Mouse (Mus musculus): ENCODE measurements around the gene Zbtb49.
A peak's percentile ranks its signal among the peaks of the same experiment; 100 is the strongest.

Gene Zbtb49

DNA sequence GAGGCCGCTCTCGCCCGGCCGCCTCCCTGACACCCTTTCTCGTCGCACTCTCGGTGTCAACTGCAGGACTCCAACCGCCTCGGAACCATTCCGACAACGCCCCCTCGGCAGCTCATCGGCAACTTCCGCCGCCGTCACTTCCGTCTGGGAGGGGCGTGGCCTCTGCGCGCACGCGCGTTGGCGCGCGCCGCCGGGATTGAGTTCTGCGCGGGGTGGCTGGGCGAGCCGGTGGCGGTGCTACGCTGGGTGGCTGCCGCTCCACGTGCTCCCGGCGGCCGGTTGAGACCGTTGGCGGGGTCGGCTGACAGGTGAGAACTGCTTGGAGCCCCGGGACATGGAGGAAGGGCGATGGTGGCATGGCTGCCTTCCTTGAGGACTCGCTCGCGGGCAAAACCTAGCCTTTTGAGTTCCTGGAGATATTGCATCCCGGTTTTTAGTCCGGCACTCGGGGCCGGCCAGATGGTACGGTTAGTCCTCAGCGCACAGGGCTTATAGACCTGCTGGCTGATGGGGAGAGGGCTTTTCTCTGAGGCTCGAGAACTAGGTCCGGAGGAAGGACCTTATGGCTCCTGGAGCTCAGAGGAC, at the start of gene Zbtb49, which contains the start of gene Lyar:
TSS of gene Zbtb49 (minus strand) at position 130 of the 585 bp plus-strand sequence.
TSS of gene Lyar (plus strand) at position 143 of the 585 bp plus-strand sequence.
- Histone ChIP-seq H3K36me3 (ENCODE audit: insufficient read depth, low read length) (peaks cover 55% of the 10 kb centered on the region), H3K4me3 (replicated peaks; ENCODE audit: low read length) (peak within 1 kb of the TSS; percentile 99), H3K9me3 (ENCODE audit: low read length) (no peaks in the 10 kb centered on the region), H3K4me1 (replicated peaks; ENCODE audit: low read depth, low read length) (peaks cover 44% of the 10 kb centered on the region), H3K27me3 (ENCODE audit: insufficient read depth, low read length) (no peaks in the 10 kb centered on the region)
- TF ChIP-seq CTCF (conservative IDR thresholded peaks at IDR 0.05; ENCODE audit: low read length) (no peak), NANOG (IDR thresholded peaks at IDR 0.05; ENCODE audit: borderline replicate concordance, low read length) (no peak), POU5F1 (IDR thresholded peaks at IDR 0.05; ENCODE audit: borderline replicate concordance, low read length) (no peak)

DNA sequence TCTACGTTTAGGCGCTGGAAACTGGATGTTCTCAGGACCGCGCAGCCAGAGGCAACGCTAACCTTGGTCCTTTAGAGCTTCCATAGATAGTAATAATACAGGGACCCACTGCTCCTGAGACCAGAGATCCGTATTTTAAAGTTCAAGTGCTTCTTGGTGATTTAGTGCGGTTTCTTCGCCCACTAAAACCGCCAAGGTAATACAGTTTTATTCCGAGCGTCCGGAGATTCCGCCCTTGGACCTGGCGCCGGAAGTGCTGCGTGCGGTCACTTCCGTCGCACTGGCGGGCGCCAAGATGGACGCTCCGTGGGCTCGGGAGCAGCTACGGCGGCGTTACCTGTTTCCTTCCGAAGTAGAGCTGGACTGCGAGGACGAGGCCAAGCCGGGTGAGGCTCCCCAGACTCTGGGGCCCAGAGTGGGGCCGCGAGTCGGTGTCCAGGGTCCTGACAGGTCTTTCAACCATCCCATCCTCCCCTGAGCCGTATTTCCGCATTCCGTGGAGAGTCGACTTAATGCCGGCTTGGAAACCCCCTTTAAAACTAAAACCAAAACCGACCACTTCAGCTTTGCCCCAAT, 39.9 kb upstream of the Zbtb49 start, which contains the start of gene Tmem128:
TSS of gene Tmem128 (plus strand) at position 79 of the 576 bp plus-strand sequence.
- H3K27me3 ChIP-seq (ENCODE audit: insufficient read depth, low read length): no peaks in the 10 kb centered on the region
- peak within 1 kb of the TSS; percentile 86 for H3K4me3 ChIP-seq (replicated peaks; ENCODE audit: low read length)
- TF ChIP-seq POU5F1 (IDR thresholded peaks at IDR 0.05; ENCODE audit: borderline replicate concordance, low read length) (no peak), NANOG (IDR thresholded peaks at IDR 0.05; ENCODE audit: borderline replicate concordance, low read length) (no peak), CTCF (conservative IDR thresholded peaks at IDR 0.05; ENCODE audit: low read length) (no peak)
- H3K9me3 ChIP-seq (ENCODE audit: low read length): no peaks in the 10 kb centered on the region
- H3K4me1 ChIP-seq (replicated peaks; ENCODE audit: low read depth, low read length): peaks cover 13% of the 10 kb centered on the region
- H3K36me3 ChIP-seq (ENCODE audit: insufficient read depth, low read length): peaks cover 20% of the 10 kb centered on the region

DNA sequence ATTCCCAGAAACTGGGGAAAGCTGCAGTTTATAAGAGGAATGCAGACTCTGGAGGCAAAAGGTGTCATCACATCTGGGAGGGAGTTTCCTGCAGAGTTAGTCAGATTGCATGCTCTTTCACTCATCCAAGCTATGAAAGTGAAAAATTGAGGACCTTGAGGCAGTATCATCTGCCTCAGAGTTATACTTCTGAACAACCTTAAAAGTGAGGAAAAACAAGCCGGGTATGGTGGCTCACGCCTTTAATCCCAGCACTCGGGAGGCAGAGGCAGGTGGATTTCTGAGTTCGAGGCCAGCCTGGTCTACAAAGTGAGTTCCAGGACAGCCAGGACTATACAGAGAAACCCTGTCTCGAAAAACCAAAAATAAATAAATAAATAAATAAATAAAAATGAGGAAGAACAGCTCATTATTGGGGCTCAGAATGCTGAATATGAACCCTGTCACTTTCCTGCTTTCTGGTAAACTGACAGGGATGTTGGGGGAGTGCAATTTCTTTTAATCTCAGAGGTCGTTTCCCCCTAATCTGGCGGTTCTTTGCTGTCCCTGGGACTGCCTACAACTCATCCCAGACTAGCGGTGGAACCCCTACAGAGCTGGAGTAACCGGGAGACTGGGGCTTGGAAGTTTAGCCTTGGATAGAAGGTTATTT, 39.3 kb upstream of the Zbtb49 start:
- no peaks in the 10 kb centered on the region for H3K27me3 ChIP-seq (ENCODE audit: insufficient read depth, low read length)
- peaks cover 13% of the 10 kb centered on the region for H3K4me1 ChIP-seq (replicated peaks; ENCODE audit: low read depth, low read length)
- no peaks in the 10 kb centered on the region for H3K9me3 ChIP-seq (ENCODE audit: low read length)
- no peak for TF ChIP-seq CTCF (conservative IDR thresholded peaks at IDR 0.05; ENCODE audit: low read length)
- TF ChIP-seq POU5F1 (IDR thresholded peaks at IDR 0.05; ENCODE audit: borderline replicate concordance, low read length): no peak
- TF ChIP-seq NANOG (IDR thresholded peaks at IDR 0.05; ENCODE audit: borderline replicate concordance, low read length): no peak
- peak overlapping the region; percentile 86 for H3K4me3 ChIP-seq (replicated peaks; ENCODE audit: low read length)
- H3K36me3 ChIP-seq (ENCODE audit: insufficient read depth, low read length): peaks cover 14% of the 10 kb centered on the region

DNA sequence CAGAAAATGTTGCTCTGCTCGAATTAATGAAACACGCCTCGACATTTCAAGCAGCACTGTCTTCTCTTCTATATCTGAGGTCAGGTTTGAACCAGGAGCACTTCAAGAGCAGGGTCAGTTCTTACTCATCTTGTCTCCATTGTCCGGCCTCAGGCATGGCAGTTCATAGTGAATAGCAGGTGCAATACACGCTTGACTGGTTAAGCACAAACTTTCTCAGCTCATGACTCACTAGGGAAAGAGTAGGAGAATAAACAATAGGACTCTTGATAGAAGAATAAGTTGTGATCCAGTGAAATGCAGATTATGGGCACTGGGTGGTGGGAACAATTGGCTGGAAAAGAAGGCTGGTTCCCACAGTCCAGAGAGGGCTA, 38.5 kb upstream of the Zbtb49 start:
- TF ChIP-seq CTCF (conservative IDR thresholded peaks at IDR 0.05; ENCODE audit: low read length): no peak
- peaks cover 13% of the 10 kb centered on the region for H3K4me1 ChIP-seq (replicated peaks; ENCODE audit: low read depth, low read length)

DNA sequence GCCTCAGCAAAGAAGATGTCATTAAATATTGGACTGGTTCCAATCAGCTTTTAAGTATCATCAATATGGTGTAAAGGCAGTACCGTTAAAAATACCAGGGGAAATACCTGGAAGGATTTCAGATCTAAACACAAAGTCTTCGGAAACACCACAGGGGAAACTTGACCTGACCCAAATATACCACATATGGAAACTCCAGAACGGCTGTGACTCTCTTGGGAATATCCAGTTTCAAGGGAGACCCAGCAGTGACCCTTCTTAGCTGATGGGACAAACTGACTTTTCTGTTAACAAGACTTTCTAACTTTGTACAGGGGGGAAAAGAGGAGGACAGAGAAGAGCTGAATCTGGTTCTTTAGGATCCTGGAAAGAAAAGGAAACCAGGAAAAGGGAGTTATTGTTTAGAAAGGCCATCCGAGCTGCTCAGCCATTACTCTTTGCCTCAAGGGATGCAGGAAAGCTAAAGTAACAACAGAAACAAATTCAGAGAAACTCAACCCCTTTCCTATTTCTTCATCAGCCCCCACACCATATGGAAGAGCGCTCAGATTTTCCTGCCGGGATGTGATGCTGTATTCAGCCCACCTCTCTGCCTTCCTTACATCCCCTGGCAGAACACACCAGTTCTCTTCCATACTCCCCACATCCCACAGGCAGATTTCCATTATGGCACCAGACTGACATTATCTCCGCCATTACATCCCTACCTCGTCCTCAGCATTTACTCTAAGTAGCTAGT, 37.9 kb upstream of the Zbtb49 start:
- no peaks in the 10 kb centered on the region for H3K27me3 ChIP-seq (ENCODE audit: insufficient read depth, low read length)
- H3K9me3 ChIP-seq (ENCODE audit: low read length): no peaks in the 10 kb centered on the region
- peaks cover 11% of the 10 kb centered on the region for H3K4me1 ChIP-seq (replicated peaks; ENCODE audit: low read depth, low read length)
- no peak overlapping the region for H3K4me3 ChIP-seq (replicated peaks; ENCODE audit: low read length)
- peaks cover 6% of the 10 kb centered on the region for H3K36me3 ChIP-seq (ENCODE audit: insufficient read depth, low read length)
- no peak for TF ChIP-seq NANOG (IDR thresholded peaks at IDR 0.05; ENCODE audit: borderline replicate concordance, low read length)
- TF ChIP-seq POU5F1 (IDR thresholded peaks at IDR 0.05; ENCODE audit: borderline replicate concordance, low read length): no peak
- TF ChIP-seq CTCF (conservative IDR thresholded peaks at IDR 0.05; ENCODE audit: low read length): no peak

More for the DNA sequence above, 38.5 kb upstream of the Zbtb49 start:
- no peaks in the 10 kb centered on the region for H3K27me3 ChIP-seq (ENCODE audit: insufficient read depth, low read length)
- H3K36me3 ChIP-seq (ENCODE audit: insufficient read depth, low read length): peaks cover 9% of the 10 kb centered on the region
- no peak overlapping the region for H3K4me3 ChIP-seq (replicated peaks; ENCODE audit: low read length)
- no peaks in the 10 kb centered on the region for H3K9me3 ChIP-seq (ENCODE audit: low read length)

DNA sequence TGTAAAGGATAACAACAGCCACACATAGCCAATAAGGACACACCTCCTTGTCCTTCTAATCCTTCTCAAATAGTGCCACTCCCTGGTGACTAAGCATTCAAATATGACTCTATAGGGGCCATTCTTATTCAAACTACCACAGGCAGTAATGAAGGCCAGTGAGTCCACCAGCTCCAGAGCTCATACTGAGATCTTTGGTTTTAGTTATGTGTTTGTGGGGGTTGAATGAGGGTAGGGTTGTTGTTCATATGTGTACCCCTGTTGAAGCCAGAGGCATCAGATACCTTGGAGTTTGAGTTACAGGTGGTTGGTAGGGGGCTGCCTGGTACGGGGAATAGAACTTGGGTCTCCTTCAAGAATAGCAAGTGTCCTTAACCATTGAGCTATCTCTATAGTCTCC, 36.3 kb upstream of the Zbtb49 start:
- TF ChIP-seq POU5F1 (IDR thresholded peaks at IDR 0.05; ENCODE audit: borderline replicate concordance, low read length): no peak
- TF ChIP-seq NANOG (IDR thresholded peaks at IDR 0.05; ENCODE audit: borderline replicate concordance, low read length): no peak
- no peak for TF ChIP-seq CTCF (conservative IDR thresholded peaks at IDR 0.05; ENCODE audit: low read length)
- Histone ChIP-seq H3K27me3 (ENCODE audit: insufficient read depth, low read length) (no peaks in the 10 kb centered on the region), H3K36me3 (ENCODE audit: insufficient read depth, low read length) (no peaks in the 10 kb centered on the region), H3K9me3 (ENCODE audit: low read length) (no peaks in the 10 kb centered on the region), H3K4me1 (replicated peaks; ENCODE audit: low read depth, low read length) (0 out of 2 replicates have a peak, but pooled peaks cover 5% of the 10 kb centered on the region), H3K4me3 (replicated peaks; ENCODE audit: low read length) (no peak overlapping the region)

DNA sequence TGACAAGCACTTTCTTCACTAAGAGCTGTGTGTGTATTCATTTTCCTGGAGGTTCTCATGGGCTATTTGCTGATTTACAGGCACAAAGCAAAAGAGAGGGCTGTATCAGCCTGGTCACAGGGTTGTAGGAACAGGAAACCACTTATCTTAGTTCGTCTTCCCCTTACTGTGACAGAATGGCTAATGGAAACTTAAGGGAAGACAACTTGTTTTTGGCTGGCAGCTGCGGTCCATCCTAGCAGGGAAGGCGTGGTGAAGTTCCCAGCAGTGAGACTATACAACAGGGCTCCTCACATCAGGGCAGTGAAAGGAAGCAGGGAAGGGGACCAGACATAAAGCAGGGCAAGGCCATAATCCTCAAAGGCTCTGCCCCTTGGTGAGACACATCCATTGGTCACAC, 35.4 kb upstream of the Zbtb49 start:
- Histone ChIP-seq H3K27me3 (ENCODE audit: insufficient read depth, low read length) (no peaks in the 10 kb centered on the region), H3K9me3 (ENCODE audit: low read length) (no peaks in the 10 kb centered on the region), H3K36me3 (ENCODE audit: insufficient read depth, low read length) (no peaks in the 10 kb centered on the region), H3K4me1 (replicated peaks; ENCODE audit: low read depth, low read length) (0 out of 2 replicates have a peak, but pooled peaks cover 1% of the 10 kb centered on the region), H3K4me3 (replicated peaks; ENCODE audit: low read length) (no peak overlapping the region)
- TF ChIP-seq NANOG (IDR thresholded peaks at IDR 0.05; ENCODE audit: borderline replicate concordance, low read length): no peak
- no peak for TF ChIP-seq POU5F1 (IDR thresholded peaks at IDR 0.05; ENCODE audit: borderline replicate concordance, low read length)
- no peak for TF ChIP-seq CTCF (conservative IDR thresholded peaks at IDR 0.05; ENCODE audit: low read length)

DNA sequence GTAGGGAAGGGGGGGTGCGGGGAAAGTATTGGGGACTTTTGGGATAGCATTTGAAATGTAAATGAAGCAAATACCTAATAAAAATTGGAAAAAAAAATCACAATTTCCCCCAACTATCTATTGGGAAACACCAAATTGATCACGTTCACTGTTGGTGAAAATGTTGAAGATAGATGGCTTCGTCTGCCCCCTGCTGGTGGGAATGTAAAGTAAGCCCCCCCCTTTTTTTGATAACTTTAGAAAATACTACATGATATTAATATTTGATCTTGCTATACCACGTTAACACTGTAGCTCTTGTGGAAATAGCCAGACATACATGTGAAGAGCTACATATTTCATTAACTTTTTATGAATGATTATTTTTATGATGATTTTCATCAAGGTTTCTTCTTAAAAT, 34.9 kb upstream of the Zbtb49 start:
- H3K27me3 ChIP-seq (ENCODE audit: insufficient read depth, low read length): no peaks in the 10 kb centered on the region
- H3K9me3 ChIP-seq (ENCODE audit: low read length): no peaks in the 10 kb centered on the region
- H3K4me1 ChIP-seq (replicated peaks; ENCODE audit: low read depth, low read length): no peaks in the 10 kb centered on the region
- peak; percentile 51 for TF ChIP-seq CTCF (conservative IDR thresholded peaks at IDR 0.05; ENCODE audit: low read length)
- no peak for TF ChIP-seq POU5F1 (IDR thresholded peaks at IDR 0.05; ENCODE audit: borderline replicate concordance, low read length)
- no peaks in the 10 kb centered on the region for H3K36me3 ChIP-seq (ENCODE audit: insufficient read depth, low read length)
- H3K4me3 ChIP-seq (replicated peaks; ENCODE audit: low read length): no peak overlapping the region
